Mouse (Mus musculus): ENCODE measurements around the gene Pten.
"Not testable (repeated sequence)": the region's sequence is repeated elsewhere in the genome, so short reads cannot be mapped to it uniquely, and the experiment has no call there.

GRCm38 (mm10) chr19:32822959-32823358 lies 65.7 kb downstream of the Pten start:
- not testable (repeated sequence) for TF ChIP-seq CTCF (conservative IDR thresholded peaks at IDR 0.05; ENCODE audit: low read length); POU5F1 (IDR thresholded peaks at IDR 0.05; ENCODE audit: borderline replicate concordance, low read length); NANOG (IDR thresholded peaks at IDR 0.05; ENCODE audit: borderline replicate concordance, low read length)

All from E14TG2a.4 (cell line).